Mouse (Mus musculus) spleen, adult 12 weeks (tissue): ENCODE results near the gene Hdac11.

Experiments used
- DNase-seq: peaks from one replicate; pipeline ENCODE4 v3.0.0; 2022; ENCODE audit warnings: low spot score

Gene Hdac11

GRCm38 (mm10) chr6:91171396-91171895 lies 15.0 kb downstream of the Hdac11 start:
- no peak for DNase-seq

DNA sequence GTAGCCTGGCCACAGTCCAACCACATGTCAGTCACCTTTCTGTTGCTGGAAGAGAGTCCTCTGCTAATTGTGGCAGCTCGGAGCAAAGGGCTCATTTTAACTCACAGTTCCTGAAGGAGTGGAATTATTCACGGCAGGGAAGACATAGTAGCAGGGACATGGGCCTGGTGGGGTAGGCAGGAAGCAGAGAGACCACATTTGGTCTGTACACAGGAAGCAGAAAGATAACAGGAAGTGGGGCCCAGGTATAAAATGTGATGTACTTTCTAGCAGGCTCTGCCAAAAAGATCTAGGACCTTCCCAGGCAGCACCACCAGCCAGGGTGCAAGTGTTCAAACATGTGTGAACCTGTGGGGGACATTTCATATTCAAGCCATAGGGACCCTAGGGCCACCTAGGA lies 15.9 kb downstream of the Hdac11 start:
- DNase-seq: no peak

DNA sequence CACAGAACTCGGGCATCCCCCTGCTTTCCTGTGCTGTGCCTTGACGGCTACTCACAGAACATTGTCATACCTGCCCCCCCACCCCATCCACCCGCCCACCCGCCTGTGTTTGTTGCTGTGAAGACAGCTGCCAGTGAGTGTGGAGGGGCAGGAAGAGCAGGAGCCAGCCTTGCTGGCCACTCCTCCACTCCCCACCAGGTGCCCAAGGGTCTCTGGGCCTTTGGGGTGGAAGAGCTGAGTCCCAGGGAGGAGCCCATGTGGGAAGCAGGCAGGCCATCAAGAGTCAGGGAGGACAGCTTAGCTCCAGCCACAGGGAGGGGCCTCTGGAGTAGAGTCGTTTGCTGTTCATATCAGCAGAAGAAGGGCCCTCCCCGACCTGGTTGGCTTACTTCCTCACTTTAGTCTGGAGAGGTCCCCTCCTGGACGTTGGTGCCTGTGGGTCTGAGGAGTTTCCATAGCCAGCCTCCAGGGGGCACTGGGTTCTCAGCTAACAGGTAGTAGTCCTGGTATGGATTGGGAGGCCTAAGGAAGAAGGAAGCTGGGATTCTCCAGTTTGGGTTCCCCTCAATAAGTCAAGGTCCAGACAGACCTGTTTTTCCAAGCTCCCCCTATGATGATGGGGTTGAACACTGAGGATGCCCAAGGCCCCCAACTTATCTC lies 16.9 kb downstream of the Hdac11 start:
- DNase-seq: no peak

DNA sequence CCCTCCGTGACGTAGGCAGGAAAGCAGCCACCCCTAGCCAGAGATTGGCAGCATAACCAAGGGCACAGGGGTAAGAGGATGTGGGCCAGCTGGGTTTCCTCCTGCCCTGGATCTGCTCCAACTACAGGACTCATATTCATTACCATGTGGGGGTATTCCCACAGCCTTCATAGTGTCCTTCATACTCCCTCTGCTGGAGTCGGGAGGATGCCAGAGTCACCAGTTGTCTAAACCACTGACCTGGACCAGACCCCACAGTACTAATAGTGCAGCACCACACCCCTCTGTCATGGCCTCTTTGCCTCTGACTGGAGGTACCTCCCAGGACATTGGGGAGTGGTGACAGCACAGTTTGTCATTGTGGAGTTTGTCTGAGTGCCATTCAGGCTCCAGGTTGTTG lies 17.7 kb downstream of the Hdac11 start:
- DNase-seq: no peak

DNA sequence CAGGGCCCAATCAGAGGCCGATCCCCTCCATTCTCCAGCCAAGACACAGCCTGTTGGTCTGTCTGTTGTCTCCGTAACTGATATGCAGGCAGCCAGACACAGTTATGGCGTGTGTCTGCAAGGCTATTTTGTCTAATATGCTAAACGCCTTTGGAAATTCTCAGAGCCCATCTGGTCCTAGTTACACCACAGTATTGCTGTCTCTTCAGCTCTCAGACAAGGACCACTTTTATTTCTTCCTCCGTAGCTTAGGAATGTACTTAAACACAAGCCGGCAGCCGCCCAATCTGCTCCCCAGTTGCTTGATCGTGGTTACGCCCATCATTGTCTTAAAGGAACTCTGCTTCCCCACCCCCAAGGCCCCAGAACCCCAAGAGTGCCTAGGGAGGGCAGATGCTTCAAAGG lies 24.3 kb downstream of the Hdac11 start:
- no peak for DNase-seq

DNA sequence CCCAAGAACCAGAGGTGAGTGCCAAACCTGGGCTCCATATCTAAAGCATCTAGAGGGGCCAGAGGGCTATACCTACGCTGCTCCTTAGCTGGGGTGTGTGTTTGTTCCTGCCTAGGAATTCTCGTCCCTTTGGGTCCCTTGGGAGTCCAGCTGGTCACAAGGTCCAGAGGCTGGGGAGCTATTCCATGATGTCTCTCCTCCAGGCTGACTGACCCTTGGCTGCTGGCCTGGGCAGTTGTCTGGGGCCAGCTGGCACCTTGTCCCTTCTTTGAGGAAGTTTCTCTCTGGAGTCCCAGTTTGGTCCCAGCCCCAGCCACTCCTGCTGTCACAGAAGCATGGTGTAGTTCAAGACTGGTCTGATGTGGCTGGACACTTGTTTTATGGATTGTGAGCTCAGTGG lies 24.9 kb downstream of the Hdac11 start:
- no peak for DNase-seq

DNA sequence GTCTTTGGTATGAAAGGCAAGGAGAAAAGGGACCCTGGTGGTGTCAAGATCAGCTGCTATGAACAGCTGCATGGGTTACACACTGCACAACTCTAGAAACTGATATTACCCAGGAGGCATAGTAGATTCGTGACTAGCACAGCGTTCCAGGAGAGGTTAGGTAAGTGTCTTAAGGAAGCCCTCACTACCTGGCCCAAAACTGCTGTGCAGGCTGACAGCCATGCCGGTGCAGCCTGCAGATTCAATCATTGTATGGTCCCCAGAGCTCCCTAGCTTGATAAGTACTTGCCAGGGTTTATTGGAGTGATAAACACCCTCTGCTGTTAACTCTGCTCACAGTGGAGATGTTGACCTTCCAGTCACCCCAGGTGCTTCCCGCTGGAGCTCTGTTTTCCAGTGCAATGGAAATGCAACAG lies 25.6 kb downstream of the Hdac11 start:
- DNase-seq: no peak

DNA sequence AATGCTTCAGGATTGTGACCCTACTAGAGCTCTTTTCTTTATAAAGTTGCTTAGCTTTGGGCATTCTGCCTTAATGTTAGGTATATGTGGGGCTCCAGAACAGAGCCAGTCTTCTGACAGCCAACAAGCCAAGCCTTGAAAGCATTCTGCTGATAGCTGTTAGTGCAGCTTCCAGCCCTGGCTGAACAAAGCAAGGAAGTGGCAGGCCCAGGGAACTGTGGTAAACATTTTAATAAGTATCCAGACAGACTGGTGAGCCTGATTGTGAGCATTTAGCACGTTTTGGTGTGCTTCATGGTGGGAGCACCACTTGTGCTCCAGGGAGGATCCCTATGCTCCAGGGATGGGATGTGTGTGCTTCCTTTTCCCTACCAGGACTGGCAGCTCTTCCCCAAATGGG lies 26.6 kb downstream of the Hdac11 start:
- DNase-seq: no peak

GRCm38 (mm10) chr6:91183980-91184379 lies 27.5 kb downstream of the Hdac11 start:
- DNase-seq: no peak

- DNase-seq: no peak
Observed at GRCm38 (mm10) chr6:91184776-91185175, 28.3 kb downstream of the Hdac11 start.

GRCm38 (mm10) chr6:91185502-91185901 lies 29.0 kb downstream of the Hdac11 start:
- no peak for DNase-seq

DNA sequence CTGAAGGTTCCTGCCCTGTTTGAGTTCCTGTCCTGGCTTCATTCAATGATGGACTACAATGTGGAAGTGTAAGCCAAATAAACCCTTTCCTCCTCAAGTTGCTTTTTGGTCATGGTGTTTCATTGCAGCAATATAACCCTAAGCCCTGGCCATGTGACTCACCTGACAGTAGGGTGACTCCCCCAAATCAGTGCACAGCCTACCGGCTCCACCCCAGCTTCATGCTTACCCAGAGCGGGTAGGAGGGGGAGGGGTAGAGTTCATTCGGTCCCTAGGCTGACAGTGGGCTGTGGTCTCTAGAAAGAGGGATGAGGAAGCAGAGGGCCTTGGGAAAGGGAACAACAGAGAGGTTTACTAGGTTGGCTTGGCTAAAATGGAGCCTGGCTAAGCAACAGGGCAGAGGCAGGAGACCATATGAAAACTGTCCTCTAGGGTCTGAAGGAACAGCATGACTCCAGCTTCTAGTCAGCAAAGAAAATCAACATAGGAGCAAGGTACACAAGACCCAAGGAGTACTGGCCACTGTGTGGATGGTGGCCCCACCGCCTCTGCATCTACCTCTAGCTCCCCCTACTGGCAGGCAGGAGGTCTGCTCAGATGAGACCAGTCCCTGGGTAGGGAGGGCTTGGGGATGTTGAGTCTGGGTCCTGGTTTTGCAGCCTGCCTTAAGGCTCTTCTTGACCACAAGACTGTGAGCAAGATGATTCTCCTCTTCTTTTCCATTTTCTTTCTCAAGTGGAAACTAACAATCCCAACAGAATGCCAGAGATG lies 29.9 kb downstream of the Hdac11 start:
- no peak for DNase-seq

GRCm38 (mm10) chr6:91186934-91187333 lies 30.5 kb downstream of the Hdac11 start:
- DNase-seq: no peak

DNA sequence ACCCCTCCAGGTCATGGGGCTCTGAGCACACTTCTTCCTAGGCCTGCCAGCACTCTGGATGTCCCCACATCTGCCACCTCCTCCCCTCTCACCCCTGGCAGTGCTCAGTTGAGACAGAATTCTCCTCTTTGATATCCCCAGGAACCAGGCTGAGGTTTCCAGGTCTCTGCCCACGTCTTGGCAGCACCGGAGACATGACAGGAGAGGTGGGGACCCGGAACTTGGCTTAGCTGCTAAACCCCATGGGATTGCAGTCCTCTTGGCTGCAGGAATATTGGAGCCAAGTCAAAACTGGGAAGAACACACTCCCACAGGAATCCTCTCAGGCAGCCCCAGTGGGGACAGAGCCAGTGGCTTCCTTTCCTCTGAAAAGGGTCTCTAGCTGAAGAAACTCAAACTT lies 31.4 kb downstream of the Hdac11 start:
- no peak for DNase-seq

GRCm38 (mm10) chr6:91189971-91190370 lies 33.5 kb downstream of the Hdac11 start:
- no peak for DNase-seq

DNA sequence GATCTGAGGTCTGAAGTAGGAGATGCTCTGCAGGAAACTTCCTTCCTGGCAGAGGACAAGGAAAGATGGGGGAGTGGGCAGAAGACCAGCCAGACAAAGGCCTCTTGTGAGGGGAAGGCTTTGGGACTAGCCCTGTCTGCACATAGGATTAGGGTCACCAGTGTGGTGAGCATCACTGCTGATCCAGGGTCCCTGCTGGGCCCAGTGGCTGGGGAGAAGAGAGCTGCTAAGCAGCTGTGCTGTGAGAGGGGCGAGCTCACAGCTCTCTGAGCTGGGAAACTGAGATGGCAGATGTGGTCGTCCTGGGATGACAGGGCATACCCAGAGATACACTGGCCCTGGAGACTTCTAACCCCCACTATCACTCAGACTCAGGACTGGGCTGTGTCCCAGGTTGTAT lies 35.0 kb downstream of the Hdac11 start:
- DNase-seq: no peak

DNA sequence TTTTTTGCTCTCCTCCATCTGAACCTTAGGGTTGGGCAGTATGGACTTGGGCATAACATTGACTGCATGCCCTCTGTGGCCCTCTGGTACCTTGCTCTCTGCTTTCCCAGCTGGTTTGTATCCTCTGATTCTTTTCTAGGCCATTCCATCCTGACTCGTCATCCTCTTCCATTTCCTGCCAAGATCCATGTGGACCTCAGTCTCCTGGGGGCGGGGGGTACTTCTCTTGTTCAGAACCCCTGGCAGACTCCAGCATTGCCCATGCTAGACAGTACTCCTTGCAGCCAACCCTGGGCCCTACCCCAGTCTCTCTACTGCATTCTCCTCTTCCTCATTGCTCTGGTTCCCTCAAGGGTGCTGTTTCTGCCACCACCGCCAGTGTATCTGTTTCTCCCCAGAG lies 36.0 kb downstream of the Hdac11 start:
- DNase-seq: no peak

- DNase-seq: no peak
Observed at GRCm38 (mm10) chr6:91192851-91193545, 36.5 kb downstream of the Hdac11 start.

- DNase-seq: no peak
Observed at GRCm38 (mm10) chr6:91198456-91198855, 42.0 kb downstream of the Hdac11 start.

DNA sequence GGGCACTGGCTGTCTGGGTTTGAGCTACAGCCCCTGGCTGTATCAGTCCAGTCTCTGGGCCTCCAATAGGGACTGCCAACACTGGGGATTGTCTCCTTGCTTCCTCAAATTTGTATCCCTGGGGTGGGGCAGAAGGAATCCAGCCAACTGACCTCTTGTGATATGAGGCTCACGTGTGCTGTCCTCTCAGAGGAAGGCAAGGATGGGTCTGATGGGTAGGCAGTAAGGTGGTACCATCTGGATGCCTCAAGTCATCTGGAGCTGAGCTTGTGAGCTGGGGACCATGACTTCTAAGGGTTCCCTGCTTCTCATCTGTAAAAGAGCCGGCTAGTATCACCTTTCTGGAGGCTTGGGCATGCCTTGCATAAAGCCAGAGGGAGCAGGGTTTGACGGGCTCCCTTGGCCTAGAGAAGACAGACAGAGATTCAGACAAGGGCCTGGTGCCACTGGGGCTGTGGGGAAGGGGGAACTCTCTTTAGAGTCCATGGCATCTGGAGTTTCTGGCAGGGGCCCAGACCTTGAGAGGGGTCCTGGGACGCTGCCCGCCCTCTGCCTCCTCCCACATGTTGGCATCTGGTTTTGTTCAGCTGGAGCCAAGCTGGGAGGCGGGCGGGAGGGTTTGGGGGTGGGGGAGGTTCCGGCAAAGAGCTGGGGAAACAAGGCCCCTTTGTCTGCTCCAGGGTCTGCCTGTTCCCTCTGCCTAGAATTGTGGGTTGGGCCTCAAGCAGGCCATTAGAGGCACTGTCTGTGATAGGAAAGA lies 44.1 kb downstream of the Hdac11 start:
- no peak for DNase-seq

DNA sequence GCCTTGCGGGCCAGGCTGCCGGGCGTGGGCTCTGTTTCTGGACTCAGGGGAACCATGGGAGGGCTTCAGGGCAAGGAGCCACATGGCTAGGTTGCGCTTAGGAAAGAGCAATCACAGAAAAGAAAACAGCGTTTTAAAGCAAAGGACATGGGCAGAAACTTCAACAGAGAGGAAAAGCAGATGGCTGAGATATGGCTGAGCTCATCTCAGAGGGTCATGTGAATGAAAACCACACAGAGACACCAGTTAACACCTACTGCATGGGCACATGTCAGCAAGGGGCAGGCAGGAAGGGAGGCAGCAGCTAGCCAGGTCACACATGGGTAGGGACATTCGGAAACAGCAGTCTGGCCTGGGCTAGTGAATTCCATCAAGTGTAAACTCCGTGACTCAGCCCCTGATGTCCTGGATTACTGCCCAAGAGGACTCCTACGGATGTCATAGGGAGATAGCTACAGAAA lies 45.4 kb downstream of the Hdac11 start:
- no peak for DNase-seq

DNA sequence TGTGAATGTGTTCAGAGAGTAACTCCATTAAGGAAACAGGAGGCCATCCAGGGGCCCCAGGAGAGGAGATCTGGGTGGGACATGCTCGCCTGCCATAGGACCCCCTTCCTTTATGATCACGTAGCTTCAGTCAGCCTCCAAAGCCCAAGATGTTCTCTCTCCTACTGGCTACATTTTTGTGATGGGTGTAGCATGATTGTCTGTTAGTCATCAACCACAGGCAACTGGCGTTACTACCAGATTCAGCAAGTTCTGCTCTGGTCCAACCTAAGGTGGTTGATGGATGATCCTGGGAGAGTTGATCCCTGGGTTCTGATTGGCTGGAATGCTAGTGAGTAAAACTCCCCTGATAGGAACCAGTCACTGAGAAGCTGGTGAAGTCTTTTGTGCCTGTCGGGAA lies 46.1 kb downstream of the Hdac11 start:
- DNase-seq: no peak
